Mouse (Mus musculus) heart, embryonic 16.5 days (tissue): ENCODE measurements around the gene Efcab5. TPM values are rescaled to one million over a fixed set of nuclear protein-coding genes. Genes with fewer than 3 reads are reported as not detected.

Experiments used
- ATAC-seq: fragments of 200-750 bp; cut with Nextera tagmentation; replicated peaks from 2 replicates; pipeline ENCODE4 v1.8.0; 2017; ENCODE audit warnings: moderate number of reproducible peaks; ENCODE audit not compliant: insufficient read depth, low FRiP score; ENCODE audit errors: extremely low read depth
- H3K27ac ChIP-seq: fragments of 300-500 bp; sonication (generic); 2 replicates; pipeline ENCODE4 v1.5.1; 2014; ENCODE audit warnings: mild to moderate bottlenecking, low read length, control low read depth, moderate library complexity
- H3K27me3 ChIP-seq: fragments of 300-500 bp; sonication (generic); 2 replicates; pipeline ENCODE4 v1.6.1; 2014; ENCODE audit warnings: low read length, mixed read lengths; ENCODE audit not compliant: control insufficient read depth, insufficient read depth
- H3K36me3 ChIP-seq: fragments of 300-500 bp; sonication (generic); 2 replicates; pipeline ENCODE4 v1.6.1; 2014; ENCODE audit not compliant: control insufficient read depth, insufficient read depth
- H3K4me1 ChIP-seq: fragments of 300-500 bp; sonication (generic); 2 replicates; pipeline ENCODE4 v1.6.1; 2014; ENCODE audit warnings: low read length, mixed read lengths; ENCODE audit not compliant: control insufficient read depth, insufficient read depth
- H3K4me2 ChIP-seq: fragments of 300-500 bp; sonication (generic); 2 replicates; pipeline ENCODE4 v1.6.1; 2014; ENCODE audit warnings: low read depth, mild to moderate bottlenecking, control low read depth, low read length
- H3K4me3 ChIP-seq: fragments of 300-500 bp; sonication (generic); 2 replicates; pipeline ENCODE4 v1.5.1; 2014; ENCODE audit warnings: mild to moderate bottlenecking, control low read depth, low read length
- H3K9ac ChIP-seq: fragments of 300-500 bp; sonication (generic); 2 replicates; pipeline ENCODE4 v1.6.1; 2014; ENCODE audit warnings: low read length, control low read depth
- H3K9me3 ChIP-seq: fragments of 300-500 bp; sonication (generic); replicated peaks from 2 replicates; pipeline ENCODE4 v1.6.1; 2016; ENCODE audit warnings: low read length; ENCODE audit not compliant: control insufficient read depth
- WGBS: fragments of 180-500 bp; shearing (Covaris S2); extraction: QIAGEN DNeasy Blood & Tissue Kit; methylation state at CpG from one replicate; pipeline ENCODE4 v1.1.7; 2014; 5-methylcytosine and 5-hydroxymethylcytosine counted together
- polyA plus RNA-seq: library from polyadenylated mRNA; unstranded; fragments of >200 nt; fragmentation: Nextera tagmentation; extraction: Ambion mirVana; gene quantifications from 2 replicates; pipeline ENCODE4 v1.2.1, GENCODE M21; 2015

Efcab5 gene
- polyA plus RNA-seq, 1 experiment from 2014 or later = 0.35 TPM

- Histone ChIP-seq H3K9me3 (no peaks in the 10 kb centered on the region), H3K36me3 (no peaks in the 10 kb centered on the region), H3K27me3 (no peaks in the 10 kb centered on the region), H3K4me1 (peaks cover 12% of the 10 kb centered on the region), H3K9ac (no peak overlapping the region), H3K4me3 (no peak overlapping the region), H3K27ac (no peak overlapping the region), H3K4me2 (no peak overlapping the region)
- WGBS = 79% methylated on average over 1 of the region's 1 CpGs
- ATAC-seq = no peak
Measured at GRCm38 (mm10) chr11:77200703-77201102, 11.9 kb upstream of the Efcab5 start.

DNA sequence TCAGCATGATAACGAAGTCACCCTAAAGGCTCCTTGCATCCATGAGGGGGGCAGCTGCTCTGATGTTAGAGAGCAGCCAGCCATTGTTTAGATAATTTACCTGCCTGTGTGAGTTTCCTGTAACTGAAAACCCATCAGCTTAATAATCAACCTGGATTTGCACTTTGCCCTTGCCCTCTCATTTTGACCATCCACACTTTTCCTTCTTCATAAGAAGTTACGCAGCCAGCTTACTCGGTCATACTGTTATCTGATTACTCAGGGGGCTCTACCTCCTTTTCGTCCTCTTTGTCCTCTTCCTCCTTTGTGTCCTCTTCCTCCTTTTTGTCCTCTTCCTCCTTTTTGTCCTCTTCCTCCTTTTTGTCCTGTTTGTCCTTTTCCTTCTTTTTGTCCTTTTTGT lies 10.9 kb upstream of the Efcab5 start:
- Histone ChIP-seq H3K4me2 (no peak overlapping the region), H3K27me3 (no peaks in the 10 kb centered on the region), H3K27ac (no peak overlapping the region), H3K9me3 (no peaks in the 10 kb centered on the region), H3K4me3 (no peak overlapping the region), H3K4me1 (peaks cover 23% of the 10 kb centered on the region), H3K36me3 (no peaks in the 10 kb centered on the region), H3K9ac (no peak overlapping the region)
- 62% methylated on average over 4 of the region's 4 CpGs for WGBS
- no peak for ATAC-seq

- Histone ChIP-seq H3K9me3 (no peaks in the 10 kb centered on the region), H3K4me3 (no peak overlapping the region), H3K27ac (peak overlapping the region; percentile 76), H3K36me3 (no peaks in the 10 kb centered on the region), H3K4me2 (no peak overlapping the region), H3K9ac (no peak overlapping the region), H3K27me3 (no peaks in the 10 kb centered on the region), H3K4me1 (peaks cover 31% of the 10 kb centered on the region)
- ATAC-seq = no peak
- 35% methylated on average over 4 of the region's 4 CpGs for WGBS
Measured at GRCm38 (mm10) chr11:77196181-77197143, 7.7 kb upstream of the Efcab5 start.

- ATAC-seq = no peak
- Histone ChIP-seq H3K4me1 (peaks cover 31% of the 10 kb centered on the region), H3K9me3 (no peaks in the 10 kb centered on the region), H3K4me3 (no peak overlapping the region), H3K36me3 (no peaks in the 10 kb centered on the region), H3K27ac (peak overlapping the region; percentile 76), H3K27me3 (no peaks in the 10 kb centered on the region), H3K9ac (no peak overlapping the region), H3K4me2 (peak overlapping the region; percentile 13; the same call in 1 of the 2 replicates)
- WGBS = 43% methylated on average over 11 of the region's 11 CpGs
Measured at GRCm38 (mm10) chr11:77195360-77196109, 6.8 kb upstream of the Efcab5 start.

DNA sequence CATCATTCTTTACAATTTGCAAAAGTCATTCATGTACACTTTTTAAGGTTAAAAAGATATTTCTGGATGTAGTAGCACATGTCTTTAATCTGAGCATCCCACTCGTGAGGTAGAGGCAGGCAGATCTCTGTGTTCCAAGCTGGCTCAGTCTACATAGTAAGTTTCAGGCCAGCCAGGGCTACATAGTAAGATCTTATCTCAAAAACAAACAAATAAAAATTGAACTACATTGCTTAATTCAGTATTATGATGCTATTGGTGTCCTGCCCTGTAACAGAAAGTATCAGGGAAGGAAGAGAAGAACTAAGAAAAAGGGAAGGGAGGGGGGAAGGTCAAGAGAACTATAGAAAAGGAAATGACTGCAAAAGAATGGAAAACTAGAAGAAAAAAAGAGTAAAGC lies 6.0 kb upstream of the Efcab5 start:
- H3K9me3 ChIP-seq = no peaks in the 10 kb centered on the region
- WGBS = 65% methylated on average over 1 of the region's 1 CpGs
- no peaks in the 10 kb centered on the region for H3K36me3 ChIP-seq
- no peak overlapping the region for H3K4me2 ChIP-seq
- no peaks in the 10 kb centered on the region for H3K27me3 ChIP-seq
- peaks cover 31% of the 10 kb centered on the region for H3K4me1 ChIP-seq
- H3K27ac ChIP-seq = no peak overlapping the region
- ATAC-seq = no peak
- H3K9ac ChIP-seq = no peak overlapping the region
- no peak overlapping the region for H3K4me3 ChIP-seq

GRCm38 (mm10) chr11:77193941-77194553 lies 5.3 kb upstream of the Efcab5 start:
- no peaks in the 10 kb centered on the region for H3K36me3 ChIP-seq
- H3K4me2 ChIP-seq = peak overlapping the region; percentile 17; the same call in 1 of the 2 replicates
- H3K9ac ChIP-seq = no peak overlapping the region
- ATAC-seq = no peak
- no peak overlapping the region for H3K4me3 ChIP-seq
- 0 out of 2 replicates have a peak overlapping the region, but pooled peaks have one; percentile 39 for H3K27ac ChIP-seq
- H3K9me3 ChIP-seq = no peaks in the 10 kb centered on the region
- 47% methylated on average over 6 of the region's 6 CpGs for WGBS
- H3K4me1 ChIP-seq = peaks cover 31% of the 10 kb centered on the region
- H3K27me3 ChIP-seq = no peaks in the 10 kb centered on the region

GRCm38 (mm10) chr11:77193410-77193809 lies 4.6 kb upstream of the Efcab5 start:
- H3K27ac ChIP-seq = no peak overlapping the region
- H3K27me3 ChIP-seq = no peaks in the 10 kb centered on the region
- no peak overlapping the region for H3K4me2 ChIP-seq
- no peaks in the 10 kb centered on the region for H3K36me3 ChIP-seq
- H3K4me3 ChIP-seq = no peak overlapping the region
- H3K4me1 ChIP-seq = peaks cover 31% of the 10 kb centered on the region
- no peaks in the 10 kb centered on the region for H3K9me3 ChIP-seq
- ATAC-seq = no peak
- no peak overlapping the region for H3K9ac ChIP-seq
- WGBS = 74% methylated on average over 5 of the region's 5 CpGs

DNA sequence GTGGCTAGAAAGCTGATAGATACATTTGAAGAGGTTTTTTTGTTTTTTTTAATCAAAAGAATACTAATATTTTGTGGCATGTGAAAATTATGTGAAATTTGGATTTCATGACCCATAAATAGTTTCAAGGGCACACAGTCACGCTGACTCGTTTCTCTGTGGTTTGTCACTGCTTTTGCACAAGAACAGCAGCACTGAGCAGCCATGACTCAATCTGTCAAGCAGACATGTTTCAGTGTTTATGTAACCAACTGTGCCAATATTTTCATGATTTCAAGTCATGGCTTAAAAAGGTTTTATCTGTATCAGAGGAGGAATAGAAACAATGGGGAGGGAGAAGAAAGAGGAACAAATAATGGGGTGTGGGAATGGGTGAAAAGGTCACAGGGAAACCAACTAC lies 3.8 kb downstream of the Efcab5 start:
- H3K9me3 ChIP-seq = no peaks in the 10 kb centered on the region
- no peak overlapping the region for H3K4me3 ChIP-seq
- no peaks in the 10 kb centered on the region for H3K36me3 ChIP-seq
- 43% methylated on average over 2 of the region's 2 CpGs for WGBS
- H3K27me3 ChIP-seq = no peaks in the 10 kb centered on the region
- H3K27ac ChIP-seq = no peak overlapping the region
- ATAC-seq = no peak
- peaks cover under 1% of the 10 kb centered on the region; the same call in 1 of the 2 replicates for H3K4me1 ChIP-seq
- no peak overlapping the region for H3K4me2 ChIP-seq
- no peak overlapping the region for H3K9ac ChIP-seq
